Mouse (Mus musculus): ENCODE results near the gene Ap4b1. TPM values are rescaled to one million over a fixed set of nuclear protein-coding genes. Genes with fewer than 3 reads are reported as not detected.
"Not testable (repeated sequence)": the region's sequence is repeated elsewhere in the genome, so short reads cannot be mapped to it uniquely, and the experiment has no call there.

Gene Ap4b1
- polyA plus RNA-seq, 1 experiment from 2014 or later: 16.2 TPM

GRCm38 (mm10) chr3:103801631-103802531 is 7.4 kb upstream of the Ap4b1 start:
- Histone ChIP-seq H3K4me1 (replicated peaks) (peaks cover 13% of the 10 kb centered on the region), H3K27ac (ENCODE audit: poor library complexity, severe bottlenecking) (peak overlapping the region; percentile 79), H3K4me3 (no peak overlapping the region), H3K9me3 (replicated peaks) (no peaks in the 10 kb centered on the region), H3K36me3 (peaks cover 31% of the 10 kb centered on the region), H3K4me2 (no peak overlapping the region; the same call in 1 of the 2 replicates), H3K9ac (no peak overlapping the region), H3K27me3 (replicated peaks) (no peaks in the 10 kb centered on the region)
- ATAC-seq (ENCODE audit: insufficient number of reproducible peaks, low FRiP score): peak; percentile 74
- WGBS: 57% methylated on average over 10 of the region's 10 CpGs

GRCm38 (mm10) chr3:103802861-103803260 is 6.5 kb upstream of the Ap4b1 start:
- ATAC-seq (ENCODE audit: insufficient number of reproducible peaks, low FRiP score): no peak
- H3K36me3 ChIP-seq: peaks cover 37% of the 10 kb centered on the region
- H3K27ac ChIP-seq (ENCODE audit: poor library complexity, severe bottlenecking): peak overlapping the region; percentile 66
- no peaks in the 10 kb centered on the region for H3K9me3 ChIP-seq (replicated peaks)
- WGBS: 78% methylated on average over 8 of the region's 8 CpGs
- H3K27me3 ChIP-seq (replicated peaks): no peaks in the 10 kb centered on the region
- H3K9ac ChIP-seq: no peak overlapping the region
- H3K4me1 ChIP-seq (replicated peaks): peaks cover 13% of the 10 kb centered on the region
- H3K4me3 ChIP-seq: no peak overlapping the region
- H3K4me2 ChIP-seq: no peak overlapping the region

- Histone ChIP-seq H3K27ac (ENCODE audit: poor library complexity, severe bottlenecking) (no peak overlapping the region), H3K9ac (no peak overlapping the region), H3K4me3 (no peak overlapping the region), H3K4me1 (replicated peaks) (peaks cover 24% of the 10 kb centered on the region), H3K27me3 (replicated peaks) (no peaks in the 10 kb centered on the region), H3K4me2 (no peak overlapping the region), H3K9me3 (replicated peaks) (no peaks in the 10 kb centered on the region), H3K36me3 (peaks cover 37% of the 10 kb centered on the region)
- no peak for ATAC-seq (ENCODE audit: insufficient number of reproducible peaks, low FRiP score)
- 90% methylated on average over 1 of the region's 1 CpGs for WGBS
Observed at GRCm38 (mm10) chr3:103805671-103806070, 3.6 kb upstream of the Ap4b1 start.

- Histone ChIP-seq H3K4me1 (replicated peaks) (peaks cover 11% of the 10 kb centered on the region), H3K36me3 (peaks cover 18% of the 10 kb centered on the region), H3K4me2 (peak overlapping the region; percentile 93), H3K27me3 (replicated peaks) (no peaks in the 10 kb centered on the region), H3K9ac (peak overlapping the region; percentile 95), H3K27ac (ENCODE audit: poor library complexity, severe bottlenecking) (peak overlapping the region; percentile 96), H3K4me3 (peak overlapping the region; percentile 97), H3K9me3 (replicated peaks) (no peaks in the 10 kb centered on the region)
- 1% methylated on average over 14 of the region's 14 CpGs for WGBS
- ATAC-seq (ENCODE audit: insufficient number of reproducible peaks, low FRiP score): peak; percentile 61
Observed at GRCm38 (mm10) chr3:103809799-103810150, 455 bp downstream of the Ap4b1 start.

GRCm38 (mm10) chr3:103810967-103811366 is 1.6 kb downstream of the Ap4b1 start:
- no peak overlapping the region for H3K27ac ChIP-seq (ENCODE audit: poor library complexity, severe bottlenecking)
- H3K4me2 ChIP-seq: 0 out of 2 replicates have a peak overlapping the region, but pooled peaks have one; percentile 5
- 80% methylated on average over 6 of the region's 6 CpGs for WGBS
- peaks cover 11% of the 10 kb centered on the region for H3K4me1 ChIP-seq (replicated peaks)
- H3K27me3 ChIP-seq (replicated peaks): no peaks in the 10 kb centered on the region
- no peaks in the 10 kb centered on the region for H3K9me3 ChIP-seq (replicated peaks)
- H3K4me3 ChIP-seq: no peak overlapping the region
- peak; percentile 56; the same call in 1 of the 2 replicates for ATAC-seq (ENCODE audit: insufficient number of reproducible peaks, low FRiP score)
- H3K9ac ChIP-seq: no peak overlapping the region
- H3K36me3 ChIP-seq: peaks cover 24% of the 10 kb centered on the region

GRCm38 (mm10) chr3:103827548-103827947 is 18.2 kb downstream of the Ap4b1 start:
- no peak overlapping the region for H3K9ac ChIP-seq
- H3K36me3 ChIP-seq: peaks cover 11% of the 10 kb centered on the region

GRCm38 (mm10) chr3:103829036-103829435 is 19.7 kb downstream of the Ap4b1 start:
- H3K9ac ChIP-seq: no peak overlapping the region
- peaks cover 10% of the 10 kb centered on the region; the same call in 1 of the 2 replicates for H3K4me1 ChIP-seq (replicated peaks)
- H3K27ac ChIP-seq (ENCODE audit: poor library complexity, severe bottlenecking): no peak overlapping the region
- WGBS: 78% methylated on average over 3 of the region's 3 CpGs
- H3K27me3 ChIP-seq (replicated peaks): no peaks in the 10 kb centered on the region
- H3K4me2 ChIP-seq: no peak overlapping the region
- no peaks in the 10 kb centered on the region for H3K36me3 ChIP-seq
- no peaks in the 10 kb centered on the region for H3K9me3 ChIP-seq (replicated peaks)
- ATAC-seq (ENCODE audit: insufficient number of reproducible peaks, low FRiP score): no peak
- H3K4me3 ChIP-seq: no peak overlapping the region

More at GRCm38 (mm10) chr3:103827548-103827947, 18.2 kb downstream of the Ap4b1 start:
- H3K9me3 ChIP-seq (replicated peaks): no peaks in the 10 kb centered on the region
- no peak overlapping the region for H3K4me3 ChIP-seq
- H3K27ac ChIP-seq (ENCODE audit: poor library complexity, severe bottlenecking): no peak overlapping the region
- ATAC-seq (ENCODE audit: insufficient number of reproducible peaks, low FRiP score): no peak
- no peaks in the 10 kb centered on the region for H3K27me3 ChIP-seq (replicated peaks)
- H3K4me1 ChIP-seq (replicated peaks): peaks cover 8% of the 10 kb centered on the region; the same call in 1 of the 2 replicates
- H3K4me2 ChIP-seq: no peak overlapping the region

- not testable (repeated sequence) for H3K27ac ChIP-seq (ENCODE audit: poor library complexity, severe bottlenecking); H3K9ac ChIP-seq; H3K27me3 ChIP-seq (replicated peaks); H3K4me3 ChIP-seq; H3K4me2 ChIP-seq; H3K36me3 ChIP-seq; ATAC-seq (ENCODE audit: insufficient number of reproducible peaks, low FRiP score); H3K9me3 ChIP-seq (replicated peaks)
- peaks cover 10% of the 10 kb centered on the region; the same call in 1 of the 2 replicates for H3K4me1 ChIP-seq (replicated peaks)
- WGBS: 83% methylated on average over 1 of the region's 1 CpGs
Observed at GRCm38 (mm10) chr3:103830681-103831080, 21.4 kb downstream of the Ap4b1 start.

- WGBS: 60% methylated on average over 7 of the region's 7 CpGs
- no peaks in the 10 kb centered on the region for H3K27me3 ChIP-seq (replicated peaks)
- H3K9ac ChIP-seq: no peak overlapping the region
- H3K4me2 ChIP-seq: no peak overlapping the region
- no peak overlapping the region for H3K4me3 ChIP-seq
- peak overlapping the region; percentile 36; the same call in 1 of the 2 replicates for H3K27ac ChIP-seq (ENCODE audit: poor library complexity, severe bottlenecking)
- H3K9me3 ChIP-seq (replicated peaks): no peaks in the 10 kb centered on the region
- H3K36me3 ChIP-seq: no peaks in the 10 kb centered on the region
- H3K4me1 ChIP-seq (replicated peaks): peaks cover 10% of the 10 kb centered on the region; the same call in 1 of the 2 replicates
- ATAC-seq (ENCODE audit: insufficient number of reproducible peaks, low FRiP score): no peak
Observed at GRCm38 (mm10) chr3:103831146-103831545, 21.8 kb downstream of the Ap4b1 start.

- H3K9ac ChIP-seq: no peak within 1 kb of the TSS
- H3K4me1 ChIP-seq (replicated peaks): peaks cover 10% of the 10 kb centered on the region; the same call in 1 of the 2 replicates
- H3K9me3 ChIP-seq (replicated peaks): no peaks in the 10 kb centered on the region
- no peaks in the 10 kb centered on the region for H3K36me3 ChIP-seq
- H3K4me2 ChIP-seq: no peak within 1 kb of the TSS
- peak within 1 kb of the TSS; percentile 27; the same call in 1 of the 2 replicates for H3K27ac ChIP-seq (ENCODE audit: poor library complexity, severe bottlenecking)
- no peak for ATAC-seq (ENCODE audit: insufficient number of reproducible peaks, low FRiP score)
- no peak within 1 kb of the TSS for H3K4me3 ChIP-seq
- no peaks in the 10 kb centered on the region for H3K27me3 ChIP-seq (replicated peaks)
Observed at GRCm38 (mm10) chr3:103832426-103832825, 23.1 kb downstream of the Ap4b1 start, which contains the start of gene Bcl2l15. Bcl2l15 (plus strand) TSS chr3:103832601.

GRCm38 (mm10) chr3:103834001-103834400 is 24.7 kb downstream of the Ap4b1 start:
- Histone ChIP-seq H3K4me1 (replicated peaks) (peaks cover 10% of the 10 kb centered on the region; the same call in 1 of the 2 replicates), H3K4me2 (no peak overlapping the region), H3K9me3 (replicated peaks) (no peaks in the 10 kb centered on the region), H3K27ac (ENCODE audit: poor library complexity, severe bottlenecking) (no peak overlapping the region), H3K9ac (no peak overlapping the region), H3K27me3 (replicated peaks) (no peaks in the 10 kb centered on the region), H3K4me3 (no peak overlapping the region), H3K36me3 (no peaks in the 10 kb centered on the region)
- WGBS: 90% methylated on average over 2 of the region's 2 CpGs
- ATAC-seq (ENCODE audit: insufficient number of reproducible peaks, low FRiP score): no peak
